Mouse (Mus musculus): ENCODE measurements at regions not wholly inside any gene's neighbourhood (a gene's known extent, or its start where the extent isn't known, plus 50 kb on each side); places are given as distances from the start of the nearest gene placed in this dataset.
A peak's percentile ranks its signal among the peaks of the same experiment; 100 is the strongest.

DNA sequence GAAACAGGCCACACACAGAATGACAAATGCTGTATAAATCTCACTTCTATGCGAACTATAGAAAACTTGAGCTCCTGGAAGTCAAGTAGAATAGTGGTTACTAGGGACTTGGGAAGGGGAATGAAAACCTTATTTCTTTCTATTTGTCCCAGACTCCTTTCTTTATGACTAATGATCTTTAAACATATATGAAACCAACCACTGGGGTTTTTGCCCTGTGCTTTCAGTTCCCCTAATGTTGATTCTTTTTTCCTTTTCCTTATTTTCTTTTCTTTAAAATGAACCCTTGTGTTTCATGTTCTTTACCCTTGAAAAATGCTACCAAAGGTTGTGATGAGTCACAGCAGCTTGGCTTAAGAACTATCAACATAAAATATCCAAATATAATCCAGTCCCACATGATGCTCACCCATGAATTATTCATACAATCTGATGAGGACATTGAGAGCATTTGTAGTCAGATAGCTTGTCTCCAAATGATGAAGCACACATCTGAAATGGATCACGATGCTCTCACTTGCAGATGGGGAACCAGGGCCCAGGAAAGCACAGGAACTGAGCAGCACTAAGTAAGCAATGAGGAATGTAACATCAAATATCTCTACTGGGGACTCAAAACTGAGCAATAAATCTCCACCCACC lies 470.2 kb upstream of the Ubash3b start:
- H3K9ac ChIP-seq = no peak overlapping the region
- ATAC-seq (ENCODE audit: insufficient read depth, low FRiP score, low read depth) = no peak
- no peak overlapping the region for H3K4me3 ChIP-seq (replicated peaks)
- H3K36me3 ChIP-seq = no peaks in the 10 kb centered on the region
- H3K4me1 ChIP-seq = no peaks in the 10 kb centered on the region
- H3K4me2 ChIP-seq = no peak overlapping the region
- H3K27me3 ChIP-seq (replicated peaks) = no peaks in the 10 kb centered on the region
- no peak overlapping the region for H3K27ac ChIP-seq
- 66% methylated on average over 2 of the region's 2 CpGs for WGBS
- H3K9me3 ChIP-seq = no peaks in the 10 kb centered on the region

DNA sequence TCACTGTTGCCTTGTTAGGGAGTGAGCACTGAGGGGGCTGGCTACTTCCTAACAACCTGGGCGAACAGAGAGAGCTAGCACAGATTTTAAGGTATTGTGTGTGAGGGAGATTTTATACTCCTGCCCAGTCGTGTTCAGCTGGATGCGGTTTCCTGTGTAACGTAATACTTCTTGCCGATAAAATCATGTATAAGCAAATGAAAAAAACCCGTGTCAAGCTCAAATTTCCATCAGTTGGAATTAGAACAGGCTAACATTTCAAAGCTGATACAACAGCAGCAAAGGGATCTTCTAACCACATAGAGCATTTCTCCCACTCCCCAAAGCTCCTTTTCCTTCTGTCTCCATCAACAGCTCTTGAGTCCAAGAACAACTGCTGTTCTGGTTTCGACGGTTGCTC lies 459.8 kb upstream of the Ubash3b start:
- Histone ChIP-seq H3K9ac (no peak overlapping the region), H3K36me3 (no peaks in the 10 kb centered on the region), H3K27me3 (replicated peaks) (no peaks in the 10 kb centered on the region), H3K9me3 (no peaks in the 10 kb centered on the region), H3K27ac (no peak overlapping the region), H3K4me3 (replicated peaks) (no peak overlapping the region), H3K4me1 (no peaks in the 10 kb centered on the region), H3K4me2 (no peak overlapping the region)
- no peak for ATAC-seq (ENCODE audit: insufficient read depth, low FRiP score, low read depth)
- WGBS = 64% methylated on average over 8 of the region's 8 CpGs

- Histone ChIP-seq H3K27ac (peak overlapping the region; percentile 65), H3K9me3 (no peaks in the 10 kb centered on the region), H3K9ac (no peak overlapping the region), H3K4me1 (0 out of 2 replicates have a peak, but pooled peaks cover 12% of the 10 kb centered on the region), H3K4me3 (replicated peaks) (no peak overlapping the region), H3K36me3 (no peaks in the 10 kb centered on the region), H3K27me3 (replicated peaks) (no peaks in the 10 kb centered on the region), H3K4me2 (no peak overlapping the region)
- ATAC-seq (ENCODE audit: insufficient read depth, low FRiP score, low read depth) = no peak
- 33% methylated on average over 7 of the region's 7 CpGs for WGBS
Observed at GRCm38 (mm10) chr9:41614002-41614401, 452.5 kb upstream of the Ubash3b start.

DNA sequence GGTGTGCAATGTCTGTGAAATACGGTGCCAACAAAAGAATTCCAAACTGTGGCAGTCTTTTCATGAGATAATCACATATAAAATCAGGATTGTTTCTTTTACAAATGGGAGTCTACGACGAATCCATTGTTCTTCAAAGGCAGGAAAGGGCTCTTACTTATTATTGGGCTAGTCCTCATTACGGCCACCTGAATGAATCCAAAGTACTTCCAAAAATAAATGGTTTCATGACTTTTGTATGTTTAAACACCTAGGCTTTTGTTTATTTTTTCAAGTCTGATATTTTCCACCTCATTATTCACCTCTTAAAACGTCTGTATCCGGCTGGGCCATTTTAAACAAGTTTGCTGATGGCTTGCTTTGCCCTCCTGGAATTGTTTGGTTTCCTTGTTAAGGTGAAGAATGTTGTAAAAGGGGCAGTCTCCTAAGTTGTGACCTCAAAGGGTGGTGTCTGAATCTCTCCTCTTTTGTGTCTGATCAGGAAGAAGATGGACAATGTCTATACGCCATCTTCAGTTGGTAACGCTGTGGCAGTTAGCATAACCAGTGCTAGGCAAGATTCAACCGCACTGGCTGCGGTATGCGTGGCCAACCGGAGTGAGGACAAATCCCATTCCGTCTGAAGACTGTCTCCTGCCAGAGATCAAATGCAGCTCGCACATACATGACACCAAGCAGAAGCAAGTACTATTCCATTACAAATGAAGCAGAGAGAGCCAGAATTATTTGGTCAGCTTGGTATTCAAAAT lies 451.5 kb upstream of the Ubash3b start:
- no peak for ATAC-seq (ENCODE audit: insufficient read depth, low FRiP score, low read depth)
- WGBS = 44% methylated on average over 14 of the region's 14 CpGs
- Histone ChIP-seq H3K9ac (no peak overlapping the region), H3K4me2 (peak overlapping the region; percentile 34), H3K27ac (peak overlapping the region; percentile 11; the same call in 1 of the 2 replicates), H3K4me3 (replicated peaks) (no peak overlapping the region), H3K27me3 (replicated peaks) (no peaks in the 10 kb centered on the region), H3K4me1 (0 out of 2 replicates have a peak, but pooled peaks cover 12% of the 10 kb centered on the region), H3K9me3 (no peaks in the 10 kb centered on the region), H3K36me3 (no peaks in the 10 kb centered on the region)

DNA sequence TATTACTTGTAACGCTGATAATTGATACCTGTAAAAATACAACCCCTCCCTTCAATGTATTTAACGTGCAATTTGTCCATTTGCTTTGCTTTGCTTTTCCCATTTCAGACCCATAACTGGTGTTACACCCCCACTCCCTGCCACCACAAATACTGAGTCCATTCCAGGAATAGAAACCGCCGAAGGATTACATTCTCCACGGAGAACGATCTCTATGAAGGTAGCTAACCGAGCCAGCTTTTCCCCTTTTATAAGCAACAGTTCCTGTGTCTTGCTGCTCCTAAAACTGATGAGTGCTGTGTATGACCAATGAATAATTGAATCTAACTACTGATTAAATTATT lies 450.9 kb upstream of the Ubash3b start:
- ATAC-seq (ENCODE audit: insufficient read depth, low FRiP score, low read depth) = peak; percentile 35; the same call in 1 of the 2 replicates
- WGBS = 7% methylated on average over 7 of the region's 7 CpGs

DNA sequence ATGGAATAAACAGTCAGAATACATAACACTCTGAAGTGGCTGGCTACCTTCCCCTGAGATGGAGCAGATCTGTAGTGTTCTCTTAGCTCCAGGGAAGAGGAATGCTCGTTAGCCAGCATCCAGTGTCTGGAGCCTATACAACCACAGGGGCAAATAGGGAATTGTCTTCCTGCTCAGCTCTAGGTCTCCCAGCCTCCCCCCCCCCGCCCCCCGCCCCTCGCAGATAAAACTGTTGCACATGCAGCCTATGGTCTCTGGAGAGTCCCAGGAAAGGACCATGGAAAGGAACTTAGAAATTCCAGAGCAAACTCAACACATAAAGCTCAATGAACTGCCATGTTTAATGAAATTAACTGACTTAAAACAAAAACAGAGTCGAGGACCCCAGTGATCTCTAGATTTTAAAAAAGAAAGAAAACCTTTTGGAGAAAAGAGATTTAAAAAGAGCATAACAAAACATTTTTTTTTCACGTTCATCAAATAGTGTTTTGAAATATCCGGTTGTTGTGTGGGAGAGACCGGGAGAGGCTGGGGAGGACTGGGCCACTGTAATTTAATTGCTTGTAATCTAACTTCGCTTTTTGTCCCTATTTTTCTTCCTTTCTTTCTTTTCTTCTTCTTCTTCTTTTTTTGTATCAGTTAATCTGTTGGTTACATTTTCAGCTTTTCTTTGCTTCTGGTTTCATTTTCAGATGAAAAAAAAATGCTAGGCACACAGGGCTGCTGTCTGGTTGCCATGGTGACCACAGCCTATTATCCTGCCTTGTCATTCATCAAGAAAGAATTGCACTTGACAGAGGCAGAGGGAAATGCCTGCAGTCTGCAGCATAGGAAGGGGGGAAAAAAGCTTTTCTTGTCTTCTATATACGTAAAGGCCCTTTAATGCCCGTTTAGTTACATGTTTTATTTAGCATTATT lies 450.3 kb upstream of the Ubash3b start:
- Histone ChIP-seq H3K36me3 (no peaks in the 10 kb centered on the region), H3K27me3 (replicated peaks) (no peaks in the 10 kb centered on the region), H3K4me3 (replicated peaks) (peak overlapping the region; percentile 21; the same call in 1 of the 2 replicates), H3K4me1 (0 out of 2 replicates have a peak, but pooled peaks cover 12% of the 10 kb centered on the region), H3K9ac (no peak overlapping the region), H3K27ac (peak overlapping the region; percentile 23), H3K9me3 (no peaks in the 10 kb centered on the region), H3K4me2 (peak overlapping the region; percentile 34)
- WGBS = 13% methylated on average over 11 of the region's 11 CpGs
- 0 out of 2 replicates have a peak, but pooled peaks have one; percentile 34 for ATAC-seq (ENCODE audit: insufficient read depth, low FRiP score, low read depth)

More for the DNA sequence above, 450.9 kb upstream of the Ubash3b start:
- peak overlapping the region; percentile 34 for H3K4me2 ChIP-seq
- H3K4me3 ChIP-seq (replicated peaks) = no peak overlapping the region
- H3K9ac ChIP-seq = no peak overlapping the region
- peak overlapping the region; percentile 5; the same call in 1 of the 2 replicates for H3K27ac ChIP-seq
- H3K4me1 ChIP-seq = 0 out of 2 replicates have a peak, but pooled peaks cover 12% of the 10 kb centered on the region
- no peaks in the 10 kb centered on the region for H3K36me3 ChIP-seq
- no peaks in the 10 kb centered on the region for H3K9me3 ChIP-seq
- H3K27me3 ChIP-seq (replicated peaks) = no peaks in the 10 kb centered on the region

DNA sequence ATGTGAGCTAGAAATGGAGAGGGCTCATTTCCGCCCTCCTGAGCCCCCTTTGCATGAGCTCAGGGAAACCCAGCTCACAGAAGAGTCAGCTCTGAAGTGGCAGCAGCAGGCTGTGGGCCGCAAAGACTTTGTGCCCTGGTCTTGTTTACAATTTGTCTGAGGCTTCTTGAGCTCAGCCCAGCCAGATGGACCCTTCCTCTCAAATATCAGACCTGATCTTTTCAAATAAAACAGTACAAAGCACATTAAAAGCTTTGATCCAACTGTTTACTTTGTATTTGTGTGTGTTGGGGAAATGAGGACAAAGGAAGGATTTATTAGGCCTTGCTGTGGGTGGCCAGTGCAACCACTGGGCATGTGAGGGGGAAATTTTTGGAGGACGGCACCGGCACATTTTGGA lies 448.9 kb upstream of the Ubash3b start:
- Histone ChIP-seq H3K27ac (no peak overlapping the region), H3K9me3 (no peaks in the 10 kb centered on the region), H3K4me2 (no peak overlapping the region), H3K36me3 (no peaks in the 10 kb centered on the region), H3K4me3 (replicated peaks) (no peak overlapping the region), H3K9ac (no peak overlapping the region), H3K27me3 (replicated peaks) (no peaks in the 10 kb centered on the region), H3K4me1 (0 out of 2 replicates have a peak, but pooled peaks cover 12% of the 10 kb centered on the region)
- ATAC-seq (ENCODE audit: insufficient read depth, low FRiP score, low read depth) = no peak
- WGBS = 26% methylated on average over 4 of the region's 4 CpGs

DNA sequence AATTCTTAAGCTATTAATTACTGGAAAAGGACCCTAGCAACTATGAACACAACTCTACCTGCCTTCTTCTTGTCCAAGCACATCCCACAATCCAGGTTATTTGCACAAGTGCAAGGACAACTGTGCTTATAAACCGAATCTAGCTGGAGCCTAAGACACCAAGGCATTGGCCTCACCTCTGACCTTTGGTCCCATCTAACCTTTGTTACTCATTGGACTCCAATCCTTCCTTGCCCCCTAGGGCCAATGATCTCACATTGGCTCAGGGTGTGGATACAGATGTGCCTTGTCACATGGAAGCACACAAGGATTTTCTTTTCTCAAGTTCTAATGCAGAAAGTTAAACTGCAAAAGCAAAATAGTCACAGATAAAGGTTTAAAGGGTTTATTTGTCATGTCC lies 444.6 kb upstream of the Ubash3b start:
- WGBS = 57% methylated on average over 1 of the region's 1 CpGs
- Histone ChIP-seq H3K36me3 (no peaks in the 10 kb centered on the region), H3K4me1 (0 out of 2 replicates have a peak, but pooled peaks cover 1% of the 10 kb centered on the region), H3K4me2 (no peak overlapping the region), H3K9ac (no peak overlapping the region), H3K9me3 (no peaks in the 10 kb centered on the region), H3K27me3 (replicated peaks) (no peaks in the 10 kb centered on the region), H3K4me3 (replicated peaks) (no peak overlapping the region), H3K27ac (no peak overlapping the region)
- ATAC-seq (ENCODE audit: insufficient read depth, low FRiP score, low read depth) = no peak

GRCm38 (mm10) chr9:41604916-41605315 lies 443.4 kb upstream of the Ubash3b start:
- Histone ChIP-seq H3K9me3 (no peaks in the 10 kb centered on the region), H3K4me1 (peaks cover 5% of the 10 kb centered on the region; the same call in 1 of the 2 replicates), H3K4me3 (replicated peaks) (no peak overlapping the region), H3K36me3 (no peaks in the 10 kb centered on the region), H3K4me2 (no peak overlapping the region), H3K27ac (no peak overlapping the region), H3K27me3 (replicated peaks) (no peaks in the 10 kb centered on the region), H3K9ac (no peak overlapping the region)
- 40% methylated on average over 1 of the region's 1 CpGs for WGBS
- ATAC-seq (ENCODE audit: insufficient read depth, low FRiP score, low read depth) = no peak

DNA sequence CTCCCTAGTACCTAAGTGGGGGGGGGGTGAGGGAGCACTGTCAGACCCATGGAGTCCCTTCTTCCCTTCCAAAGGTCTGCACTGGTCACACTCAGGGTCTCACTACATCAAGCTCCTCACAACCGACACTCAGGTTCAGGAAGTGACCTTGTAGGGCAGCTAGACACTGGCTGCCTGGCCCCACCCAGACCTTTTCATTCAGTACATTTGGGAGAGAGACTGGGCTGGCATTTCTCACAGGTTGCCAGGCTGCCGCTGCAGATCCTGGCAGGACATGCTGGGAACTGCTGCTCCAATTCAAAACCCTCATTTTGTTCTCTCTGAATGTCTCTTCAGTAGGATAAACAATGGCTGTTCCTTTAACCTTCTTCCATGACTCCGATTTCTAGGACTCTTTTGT lies 439.3 kb upstream of the Ubash3b start:
- no peak overlapping the region for H3K9ac ChIP-seq
- no peak overlapping the region for H3K4me3 ChIP-seq (replicated peaks)
- H3K27me3 ChIP-seq (replicated peaks) = no peaks in the 10 kb centered on the region
- 22% methylated on average over 3 of the region's 3 CpGs for WGBS
- H3K36me3 ChIP-seq = no peaks in the 10 kb centered on the region
- no peaks in the 10 kb centered on the region for H3K9me3 ChIP-seq
- peaks cover 5% of the 10 kb centered on the region; the same call in 1 of the 2 replicates for H3K4me1 ChIP-seq
- H3K27ac ChIP-seq = no peak overlapping the region
- H3K4me2 ChIP-seq = no peak overlapping the region
- ATAC-seq (ENCODE audit: insufficient read depth, low FRiP score, low read depth) = no peak

DNA sequence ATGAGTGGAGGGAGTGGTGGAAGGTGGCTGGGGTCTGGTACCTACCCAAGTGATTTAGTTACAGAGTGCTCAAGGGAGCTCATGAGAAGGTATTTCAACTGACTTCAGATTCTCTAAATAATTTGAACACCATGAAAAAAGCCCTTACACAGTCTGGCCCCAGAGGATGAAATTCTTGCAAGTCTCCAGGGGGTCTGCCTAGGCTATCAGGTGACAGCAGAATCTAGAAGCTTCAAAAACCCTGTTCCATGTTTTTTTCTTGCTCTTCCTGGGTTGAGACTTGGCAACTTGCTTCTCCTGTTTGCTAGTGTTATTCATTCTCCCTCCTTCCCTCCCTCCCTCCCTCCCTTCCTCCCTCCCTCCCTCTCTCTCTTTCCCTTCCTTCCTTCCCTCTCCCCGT lies 438.4 kb upstream of the Ubash3b start:
- Histone ChIP-seq H3K4me1 (peaks cover 5% of the 10 kb centered on the region; the same call in 1 of the 2 replicates), H3K4me2 (no peak overlapping the region), H3K36me3 (no peaks in the 10 kb centered on the region), H3K9ac (no peak overlapping the region), H3K27me3 (replicated peaks) (no peaks in the 10 kb centered on the region), H3K9me3 (no peaks in the 10 kb centered on the region), H3K27ac (no peak overlapping the region), H3K4me3 (replicated peaks) (no peak overlapping the region)
- no peak for ATAC-seq (ENCODE audit: insufficient read depth, low FRiP score, low read depth)
- WGBS = 33% methylated on average over 1 of the region's 1 CpGs

Data from stomach, embryonic 15.5 days (tissue).